Mouse (Mus musculus): ENCODE data around the gene Tnnc2. TPM values are rescaled to one million over a fixed set of nuclear protein-coding genes. Genes with fewer than 3 reads are reported as not detected.

Tnnc2 gene
- polyA plus RNA-seq, 1 experiment: 0.62 TPM

DNA sequence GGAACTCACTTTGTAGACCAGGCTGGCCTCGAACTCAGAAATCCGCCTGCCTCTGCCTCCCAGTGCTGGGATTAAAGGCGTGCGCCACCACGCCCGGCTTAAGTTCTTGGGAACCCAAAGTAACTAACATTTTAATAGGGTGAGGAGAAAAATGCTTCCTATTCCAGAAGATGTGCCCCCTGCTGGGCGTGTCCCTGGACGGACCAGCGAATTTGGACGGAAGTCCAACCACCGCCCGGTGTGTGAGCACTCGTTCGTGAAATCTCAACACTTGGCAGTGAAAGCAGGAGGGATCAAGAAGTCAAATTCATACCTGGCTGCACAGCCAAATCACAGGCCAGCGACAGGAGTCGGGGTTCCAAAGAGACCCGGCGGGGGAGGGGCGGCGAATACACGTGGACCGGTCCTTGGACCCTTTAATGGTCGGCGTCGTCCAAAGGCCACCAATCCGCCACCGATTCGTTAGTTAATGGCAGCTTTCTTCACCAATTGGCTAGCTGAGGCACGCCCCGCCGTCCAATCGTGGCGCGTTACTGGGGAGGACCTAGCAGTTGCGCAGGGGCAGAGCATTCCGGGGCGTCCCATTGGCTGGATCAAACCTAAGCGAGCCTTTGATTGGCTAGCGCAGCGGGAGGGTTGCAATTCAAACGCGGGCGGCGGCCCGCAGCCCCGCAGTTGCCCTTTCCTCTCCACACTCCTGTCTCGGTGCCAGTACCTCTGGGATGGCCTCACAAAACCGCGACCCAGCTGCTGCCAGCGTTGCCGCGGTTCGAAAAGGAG is 10.3 kb downstream of the Tnnc2 start, which contains the start of gene Ube2c:
Gene Ube2c, plus strand, starts transcription at position 641 of the 780 bp plus-strand sequence.
- H3K27ac ChIP-seq (ENCODE audit: insufficient read depth, low read length): no peak within 1 kb of the TSS
- 2% methylated on average over 53 of the region's 53 CpGs for WGBS

DNA sequence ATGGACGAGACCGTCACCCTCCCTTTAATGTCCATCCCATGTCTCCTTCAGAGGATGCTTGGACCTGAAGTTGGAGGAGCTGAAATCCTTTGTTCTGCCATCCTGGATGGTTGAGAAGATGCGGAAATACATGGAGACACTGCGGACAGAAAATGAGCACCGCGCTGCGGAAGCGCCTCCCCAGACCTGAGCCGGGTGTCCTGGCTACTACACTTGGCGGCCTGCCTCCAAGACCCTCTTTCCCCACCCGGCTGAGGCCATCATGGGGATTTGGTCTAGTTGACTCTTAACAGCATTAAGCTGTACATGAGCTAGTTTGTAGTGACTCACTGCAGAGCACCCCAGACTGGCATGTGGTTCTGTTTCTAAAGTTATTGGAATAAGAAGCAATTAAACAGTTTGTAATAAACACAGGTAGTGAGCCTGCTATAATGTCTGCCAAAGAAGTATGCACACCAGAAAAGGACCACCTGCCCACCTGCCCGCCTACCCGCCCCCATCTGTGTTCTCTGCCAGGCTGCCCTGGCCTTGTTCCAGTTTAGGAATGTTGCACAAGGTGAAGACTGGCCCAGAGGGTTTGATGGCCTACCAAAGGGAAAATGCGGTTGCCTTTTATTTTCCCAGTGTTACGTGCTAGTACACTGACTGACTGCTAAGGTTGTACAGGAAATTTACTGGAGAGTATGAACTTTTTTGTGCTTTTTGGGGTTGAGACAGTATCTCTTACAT is 11.8 kb downstream of the Tnnc2 start:
- Histone ChIP-seq H3K27me3 (ENCODE audit: control insufficient read depth, insufficient read depth, low read length) (no peaks in the 10 kb centered on the region), H3K4me3 (replicated peaks; ENCODE audit: insufficient read depth, low read depth, low read length) (no peak overlapping the region), H3K4me1 (ENCODE audit: control insufficient read depth, insufficient read depth, low read length) (no peaks in the 10 kb centered on the region), H3K27ac (ENCODE audit: insufficient read depth, low read length) (no peak overlapping the region)
- DNase-seq: no peak
- TF ChIP-seq POLR2A (IDR thresholded peaks at IDR 0.05; ENCODE audit: borderline replicate concordance, insufficient read depth, low read length) (no peak), CTCF (IDR thresholded peaks at IDR 0.05; ENCODE audit: borderline replicate concordance, insufficient read depth, low read depth, low read length) (no peak)
- 58% methylated on average over 15 of the region's 15 CpGs for WGBS

More for the DNA sequence above, 10.3 kb downstream of the Tnnc2 start, which contains the start of gene Ube2c:
- TF ChIP-seq POLR2A (IDR thresholded peaks at IDR 0.05; ENCODE audit: borderline replicate concordance, insufficient read depth, low read length): no peak
- no peak for TF ChIP-seq CTCF (IDR thresholded peaks at IDR 0.05; ENCODE audit: borderline replicate concordance, insufficient read depth, low read depth, low read length)
- Histone ChIP-seq H3K4me1 (ENCODE audit: control insufficient read depth, insufficient read depth, low read length) (no peaks in the 10 kb centered on the region), H3K4me3 (replicated peaks; ENCODE audit: insufficient read depth, low read depth, low read length) (peak within 1 kb of the TSS; percentile 66), H3K27me3 (ENCODE audit: control insufficient read depth, insufficient read depth, low read length) (no peaks in the 10 kb centered on the region)
- DNase-seq: peak; percentile 98 to 99

DNA sequence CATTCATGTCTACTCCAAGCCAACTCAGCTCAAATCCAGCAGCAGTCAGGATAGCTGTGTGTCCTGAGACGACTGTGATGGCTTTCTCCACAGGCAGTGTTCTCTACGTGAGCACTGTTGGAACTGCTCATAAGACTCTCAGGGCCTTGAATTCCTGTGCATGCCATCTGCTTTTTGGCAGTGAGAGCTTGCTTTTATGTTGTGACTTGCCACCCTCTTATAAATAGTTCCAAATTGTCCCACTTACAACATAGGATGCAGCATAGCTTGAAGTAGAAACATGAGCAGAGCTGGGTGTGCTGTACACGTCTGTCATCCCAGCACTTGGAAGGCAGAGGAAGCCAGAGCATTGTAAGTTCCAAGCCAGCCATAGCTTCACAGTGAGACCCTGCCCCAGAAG is 13.9 kb downstream of the Tnnc2 start:
- 29% methylated on average over 3 of the region's 3 CpGs for WGBS
- DNase-seq: no peak
- no peak overlapping the region for H3K27ac ChIP-seq (ENCODE audit: insufficient read depth, low read length)
- TF ChIP-seq CTCF (IDR thresholded peaks at IDR 0.05; ENCODE audit: borderline replicate concordance, insufficient read depth, low read depth, low read length): no peak
- no peak for TF ChIP-seq POLR2A (IDR thresholded peaks at IDR 0.05; ENCODE audit: borderline replicate concordance, insufficient read depth, low read length)
- no peak overlapping the region for H3K4me3 ChIP-seq (replicated peaks; ENCODE audit: insufficient read depth, low read depth, low read length)
- no peaks in the 10 kb centered on the region for H3K27me3 ChIP-seq (ENCODE audit: control insufficient read depth, insufficient read depth, low read length)
- H3K4me1 ChIP-seq (ENCODE audit: control insufficient read depth, insufficient read depth, low read length): peaks cover 10% of the 10 kb centered on the region; the same call in 1 of the 2 replicates

DNA sequence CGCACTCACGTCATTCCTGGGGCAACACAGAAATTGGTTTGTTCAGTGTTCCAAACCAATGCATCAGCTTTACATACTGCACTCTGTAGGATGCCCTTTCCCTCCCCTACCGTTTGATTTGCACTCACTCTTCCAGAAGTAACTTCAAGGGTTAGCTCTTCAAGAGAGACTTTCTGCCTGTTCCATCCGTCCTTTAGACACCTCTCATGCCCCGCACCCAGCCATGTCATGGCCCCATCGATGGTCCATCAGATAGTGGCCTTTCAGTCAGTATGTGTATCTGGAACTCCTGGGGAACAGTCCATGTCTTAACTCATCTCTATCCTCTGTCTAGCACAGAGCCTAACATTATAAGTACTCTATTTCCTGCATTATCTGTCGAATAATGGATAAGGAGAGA is 17.2 kb downstream of the Tnnc2 start:
- TF ChIP-seq CTCF (IDR thresholded peaks at IDR 0.05; ENCODE audit: borderline replicate concordance, insufficient read depth, low read depth, low read length) (no peak), POLR2A (IDR thresholded peaks at IDR 0.05; ENCODE audit: borderline replicate concordance, insufficient read depth, low read length) (no peak)
- Histone ChIP-seq H3K4me3 (replicated peaks; ENCODE audit: insufficient read depth, low read depth, low read length) (no peak overlapping the region), H3K27me3 (ENCODE audit: control insufficient read depth, insufficient read depth, low read length) (no peaks in the 10 kb centered on the region), H3K27ac (ENCODE audit: insufficient read depth, low read length) (no peak overlapping the region), H3K4me1 (ENCODE audit: control insufficient read depth, insufficient read depth, low read length) (peaks cover 10% of the 10 kb centered on the region; the same call in 1 of the 2 replicates)
- DNase-seq: no peak
- 84% methylated on average over 7 of the region's 7 CpGs for WGBS

DNA sequence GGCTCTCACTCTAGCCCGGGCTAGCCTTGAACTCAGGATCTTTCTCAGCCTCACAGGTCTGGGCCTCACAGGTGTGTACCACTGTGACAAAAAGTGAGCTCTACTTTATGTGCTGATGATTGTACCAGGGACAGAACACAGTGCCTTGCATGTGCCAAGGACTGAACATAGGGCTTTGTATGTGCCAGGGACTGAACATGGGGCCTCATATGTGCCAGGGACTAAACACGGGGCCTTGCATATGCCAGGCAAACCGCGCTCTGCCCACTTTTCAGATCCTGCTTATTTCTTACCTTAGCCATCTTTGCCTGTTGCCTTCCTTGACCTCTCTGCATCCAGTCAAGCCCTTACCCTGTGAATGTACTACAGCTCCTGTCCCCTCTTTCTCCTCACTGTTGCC is 17.8 kb downstream of the Tnnc2 start:
- DNase-seq: no peak
- H3K4me3 ChIP-seq (replicated peaks; ENCODE audit: insufficient read depth, low read depth, low read length): no peak overlapping the region
- TF ChIP-seq CTCF (IDR thresholded peaks at IDR 0.05; ENCODE audit: borderline replicate concordance, insufficient read depth, low read depth, low read length) (no peak), POLR2A (IDR thresholded peaks at IDR 0.05; ENCODE audit: borderline replicate concordance, insufficient read depth, low read length) (no peak)
- peaks cover 10% of the 10 kb centered on the region; the same call in 1 of the 2 replicates for H3K4me1 ChIP-seq (ENCODE audit: control insufficient read depth, insufficient read depth, low read length)
- WGBS: 59% methylated on average over 4 of the region's 4 CpGs
- no peaks in the 10 kb centered on the region for H3K27me3 ChIP-seq (ENCODE audit: control insufficient read depth, insufficient read depth, low read length)
- H3K27ac ChIP-seq (ENCODE audit: insufficient read depth, low read length): 0 out of 2 replicates have a peak overlapping the region, but pooled peaks have one; percentile 11

DNA sequence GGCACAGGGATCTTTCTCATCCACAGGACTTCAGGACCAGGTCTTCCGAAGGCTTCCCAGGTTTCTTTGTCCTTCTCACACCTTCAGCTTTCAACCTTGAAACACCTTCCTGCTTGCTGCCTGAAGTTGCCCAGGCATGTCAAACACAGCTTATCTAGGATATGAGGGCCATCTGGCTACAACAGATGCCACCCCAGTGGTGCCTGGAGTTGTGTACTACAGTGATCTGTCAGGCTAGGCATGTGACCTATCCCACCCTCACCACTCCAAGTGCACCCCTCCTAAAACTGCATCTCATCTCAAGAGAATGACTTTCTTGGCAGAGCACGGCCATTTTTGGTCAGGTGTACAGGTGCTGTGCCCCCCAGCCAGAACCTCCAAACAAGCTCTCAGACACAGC is 18.3 kb downstream of the Tnnc2 start:
- WGBS: 51% methylated on average over 2 of the region's 2 CpGs
- no peaks in the 10 kb centered on the region for H3K27me3 ChIP-seq (ENCODE audit: control insufficient read depth, insufficient read depth, low read length)
- peak in 1 of 2 experiments; percentile 29 for DNase-seq
- H3K4me1 ChIP-seq (ENCODE audit: control insufficient read depth, insufficient read depth, low read length): peaks cover 10% of the 10 kb centered on the region; the same call in 1 of the 2 replicates
- H3K4me3 ChIP-seq (replicated peaks; ENCODE audit: insufficient read depth, low read depth, low read length): no peak overlapping the region
- TF ChIP-seq CTCF (IDR thresholded peaks at IDR 0.05; ENCODE audit: borderline replicate concordance, insufficient read depth, low read depth, low read length) (no peak), POLR2A (IDR thresholded peaks at IDR 0.05; ENCODE audit: borderline replicate concordance, insufficient read depth, low read length) (no peak)
- no peak overlapping the region for H3K27ac ChIP-seq (ENCODE audit: insufficient read depth, low read length)

DNA sequence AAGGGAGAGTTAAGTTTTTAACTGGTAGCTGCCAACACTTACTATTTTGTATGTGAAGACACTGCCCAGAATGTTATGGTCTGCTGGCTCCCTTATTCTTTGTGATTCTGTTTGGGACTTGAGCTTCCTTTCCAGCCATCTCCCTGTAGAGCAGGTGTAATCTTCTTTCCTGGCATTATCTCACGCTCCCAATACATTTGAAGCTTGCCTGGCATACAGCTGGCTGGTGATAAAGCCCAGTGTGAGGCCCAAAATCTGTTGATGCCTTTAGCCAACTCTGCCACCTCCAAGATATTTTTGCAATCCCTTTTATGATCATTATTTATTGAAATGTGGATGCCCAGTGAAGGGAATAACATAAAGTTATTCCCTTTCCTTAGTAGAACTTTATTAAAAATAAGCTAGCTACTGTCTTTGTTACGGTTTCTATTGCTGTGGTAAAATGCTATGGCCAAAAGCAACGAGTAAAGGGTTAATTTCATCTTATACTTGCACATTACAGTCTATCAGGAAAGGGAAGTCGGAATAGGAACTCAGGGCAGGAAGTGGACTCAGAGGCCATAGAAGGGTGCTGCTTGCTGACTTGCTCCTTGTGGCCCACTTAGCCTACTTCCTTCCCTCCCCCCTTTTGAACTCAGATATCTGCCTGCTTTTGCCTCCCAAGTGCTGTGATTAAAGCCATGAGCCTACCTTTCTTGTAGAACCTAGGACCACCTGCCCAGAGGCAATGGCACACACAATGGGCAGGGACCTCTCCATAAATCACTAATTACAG is 19.5 kb downstream of the Tnnc2 start:
- H3K27me3 ChIP-seq (ENCODE audit: control insufficient read depth, insufficient read depth, low read length): no peaks in the 10 kb centered on the region
- DNase-seq: no peak
- no peak overlapping the region for H3K27ac ChIP-seq (ENCODE audit: insufficient read depth, low read length)
- no peak overlapping the region for H3K4me3 ChIP-seq (replicated peaks; ENCODE audit: insufficient read depth, low read depth, low read length)
- TF ChIP-seq POLR2A (IDR thresholded peaks at IDR 0.05; ENCODE audit: borderline replicate concordance, insufficient read depth, low read length): no peak
- no peak for TF ChIP-seq CTCF (IDR thresholded peaks at IDR 0.05; ENCODE audit: borderline replicate concordance, insufficient read depth, low read depth, low read length)
- H3K4me1 ChIP-seq (ENCODE audit: control insufficient read depth, insufficient read depth, low read length): peaks cover 10% of the 10 kb centered on the region; the same call in 1 of the 2 replicates
- WGBS: 70% methylated on average over 4 of the region's 4 CpGs
